Mouse (Mus musculus) lung, postnatal 0 days (tissue): ENCODE data around the gene Rtn4.

Experiments used
- CTCF ChIP-seq: IDR thresholded peaks from 2 replicates; pipeline ENCODE4 v1.5.1; 2016; ENCODE audit warnings: antibody characterized with exemption, mild to moderate bottlenecking
- EP300 ChIP-seq: IDR thresholded peaks from 2 replicates; pipeline ENCODE4 v1.6.1; 2016; ENCODE audit warnings: antibody characterized with exemption, mild to moderate bottlenecking, control low read depth

DNA sequence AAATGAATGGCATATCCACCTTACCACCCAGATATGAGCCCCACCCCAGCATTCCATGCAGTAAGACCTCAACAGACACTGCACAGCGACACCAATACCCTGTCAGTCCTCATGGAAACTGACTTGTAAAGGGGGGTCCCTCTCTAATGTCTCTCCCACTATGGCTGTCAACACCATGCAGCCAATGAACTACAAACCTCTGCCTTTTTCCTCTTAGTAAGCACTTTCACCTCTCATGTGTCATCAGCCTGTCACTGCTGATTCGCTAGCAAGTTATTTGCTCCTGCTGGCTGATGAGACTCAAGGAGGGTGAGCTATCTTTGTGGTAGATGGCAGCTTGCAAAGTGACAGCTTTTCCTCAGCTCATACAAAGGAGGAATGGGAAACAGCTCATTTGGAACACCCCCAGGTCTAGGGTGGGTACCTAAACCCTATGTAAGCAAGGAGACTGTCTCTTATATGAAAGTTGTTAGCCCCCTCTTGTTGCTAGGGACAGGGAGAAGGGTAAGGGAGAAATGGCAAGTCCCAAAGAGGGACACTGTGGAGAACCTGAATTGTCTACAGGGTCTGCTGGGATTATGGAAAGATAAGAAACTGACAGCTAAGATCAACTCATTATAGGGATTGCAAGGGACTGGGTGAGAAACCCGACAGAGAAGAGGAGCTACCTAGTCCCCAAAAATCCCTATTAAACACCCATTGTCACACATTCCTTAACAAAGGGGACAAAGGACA lies 78.1 kb downstream of the Rtn4 start:
- TF ChIP-seq CTCF (no peak), EP300 (no peak)
